Mouse (Mus musculus) liver, embryonic 18 days (tissue): ENCODE results near the gene Zfp688. TPM values are rescaled to one million over a fixed set of nuclear protein-coding genes. Genes with fewer than 3 reads are reported as not detected.

Source experiments
- polyA plus RNA-seq: library from polyadenylated mRNA; depleted of rRNA; stranded (reverse); fragments of >200 nt; gene quantifications from 2 replicates; pipeline ENCODE4 v1.2.3, GENCODE M21; 2012; rRNA removed

Gene Zfp688
- polyA plus RNA-seq, result 5.6 and 5.8 TPM in 2 replicates

DNA sequence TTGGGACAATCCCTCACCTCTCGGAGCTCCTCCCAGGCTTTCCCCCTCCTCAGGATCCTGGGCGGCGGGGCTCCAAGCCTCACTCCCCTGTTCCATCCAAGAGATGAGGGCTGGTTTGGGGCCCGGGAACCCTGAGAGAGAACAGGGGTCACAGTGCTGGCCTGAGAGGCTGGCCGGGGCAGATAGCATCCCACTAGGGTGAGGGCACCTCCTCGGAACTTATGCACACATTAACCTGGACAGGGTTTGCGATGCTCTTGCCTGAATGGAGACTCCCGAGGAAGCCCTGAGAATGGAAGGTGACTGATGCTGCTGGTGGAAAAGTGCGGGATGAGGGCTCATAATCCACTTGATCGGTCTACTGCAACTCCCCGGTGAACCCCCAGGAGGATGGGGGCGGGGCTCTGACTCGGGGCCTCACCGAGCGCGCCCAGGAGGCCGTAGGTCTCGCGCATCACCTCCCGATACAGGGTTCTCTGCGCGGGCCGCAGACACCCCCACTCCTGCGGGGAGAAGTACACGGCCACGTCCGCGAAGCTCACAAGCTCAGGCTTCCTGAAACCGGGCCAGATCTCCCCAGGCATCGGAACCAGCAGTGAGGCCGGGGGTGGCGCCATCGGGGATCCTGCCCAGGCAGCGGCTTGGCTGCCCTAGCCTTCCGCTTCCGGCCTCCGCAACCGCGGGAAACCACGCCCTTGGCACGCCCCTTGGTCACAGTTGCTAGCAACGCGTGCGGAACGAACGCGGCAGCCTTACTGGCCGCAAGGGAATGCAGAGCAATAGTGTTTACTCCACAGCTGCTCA is at the start of gene Zfp688:
Gene Zfp688 (minus strand): TSS at position 681 of the 804 bp plus-strand sequence.

DNA sequence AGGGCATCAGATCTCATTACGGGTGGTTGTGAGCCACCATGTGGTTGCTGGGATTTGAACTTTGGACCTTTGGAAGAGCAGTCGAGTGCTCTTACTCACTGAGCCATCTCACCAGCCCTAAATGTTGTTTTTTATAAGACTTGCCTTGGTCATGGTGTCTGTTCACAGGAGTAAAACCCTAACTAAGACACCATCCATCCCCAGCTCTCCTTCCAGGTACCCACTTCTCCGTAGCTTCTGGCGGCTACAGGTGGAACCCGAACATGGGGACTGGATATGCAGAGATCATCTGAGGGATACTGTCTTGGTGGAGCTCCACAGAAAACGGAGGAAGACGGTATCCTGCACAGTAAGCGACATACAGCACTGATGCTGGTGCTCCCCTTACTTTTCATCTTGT is 37.4 kb upstream of the Zfp688 start, which contains the start of gene Prr14:
Gene Prr14 (plus strand): TSS at position 301 of the 400 bp plus-strand sequence.

DNA sequence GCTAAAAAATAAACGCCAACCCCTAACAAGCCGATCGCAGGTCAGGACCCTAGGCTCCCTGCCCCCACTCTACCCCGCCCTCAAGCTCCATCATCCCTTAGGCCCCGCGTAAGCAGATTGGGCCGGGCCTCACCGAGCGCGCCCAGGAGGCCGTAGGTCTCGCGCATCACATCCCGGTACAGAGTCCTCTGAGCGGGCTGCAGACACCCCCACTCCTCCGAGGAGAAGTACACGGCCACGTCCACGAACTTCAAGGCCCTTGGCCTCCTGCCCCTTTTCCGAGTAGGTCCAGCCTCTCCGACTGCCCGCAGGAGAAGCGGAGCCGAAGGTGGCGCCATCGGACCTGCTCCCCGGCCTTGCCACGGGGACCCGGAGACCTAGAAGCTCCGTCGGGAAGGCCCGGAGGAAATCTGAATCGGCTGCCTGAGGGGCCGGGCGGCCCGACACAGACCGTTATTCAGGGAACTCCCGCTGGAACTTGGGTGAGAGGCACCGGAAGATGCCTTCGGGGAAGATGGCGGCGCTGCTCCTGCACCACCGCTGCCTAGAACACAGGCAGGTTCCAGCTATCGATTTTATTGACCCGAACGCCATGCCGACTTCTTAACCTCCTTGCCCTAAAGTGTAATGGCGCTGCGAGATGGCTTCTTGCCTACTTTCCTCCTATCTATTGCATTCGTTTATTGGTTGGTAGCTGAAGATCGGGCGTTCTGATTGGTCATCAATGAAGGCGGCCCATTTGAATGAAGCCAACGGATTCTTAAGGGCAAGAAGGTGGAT is 26.8 kb upstream of the Zfp688 start, which contains the start of gene Zfp689:
Gene Zfp689 (minus strand): TSS at position 638 of the 780 bp plus-strand sequence.

DNA sequence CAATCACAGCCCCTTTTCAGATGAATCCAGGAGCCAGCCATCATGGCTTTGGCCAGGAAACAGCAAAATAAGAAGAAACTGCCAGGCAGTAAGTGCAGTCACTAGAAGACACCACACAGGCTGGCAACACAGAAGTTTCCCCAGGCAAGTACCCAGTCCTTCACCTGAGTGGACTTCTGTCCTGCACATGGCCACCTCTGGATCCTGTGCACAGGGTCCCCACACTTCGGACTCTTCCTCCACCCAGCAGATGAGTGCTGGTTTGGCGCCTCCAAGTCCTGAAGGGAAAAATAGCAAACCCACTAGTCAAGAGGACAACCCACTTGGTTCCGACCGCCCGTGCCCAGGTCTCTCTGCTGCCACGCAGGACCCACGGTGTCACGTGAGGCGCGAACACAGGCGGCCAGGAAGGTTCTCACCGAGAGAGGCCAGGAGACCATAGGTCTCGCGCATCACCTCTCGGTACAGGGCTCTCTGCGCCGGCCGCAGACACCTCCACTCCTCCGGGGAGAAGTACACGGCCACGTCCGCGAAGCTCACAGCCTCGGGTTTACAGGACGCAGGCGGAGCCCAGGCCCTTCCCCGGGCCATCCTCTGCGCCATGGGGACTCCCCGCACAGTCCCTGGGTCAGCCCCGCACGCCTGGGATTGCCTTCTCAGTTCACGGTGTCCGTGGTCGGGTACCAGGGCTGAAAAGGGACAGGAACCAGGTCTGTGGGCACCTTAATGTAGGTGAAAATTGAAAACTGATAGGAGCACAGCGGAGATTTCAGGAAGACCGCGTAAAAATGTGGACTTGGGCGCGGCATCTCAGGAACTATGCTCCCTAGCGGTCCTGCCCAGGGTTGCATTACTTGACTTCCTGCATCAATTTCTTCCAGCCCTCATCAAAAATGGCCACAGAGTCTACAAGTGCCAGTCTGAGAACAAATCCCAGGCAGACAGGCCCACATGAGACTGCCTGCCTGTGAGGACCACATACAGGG is 15.6 kb downstream of the Zfp688 start, which contains the start of gene Zfp764:
Gene Zfp764 (minus strand): TSS at position 821 of the 986 bp plus-strand sequence.

DNA sequence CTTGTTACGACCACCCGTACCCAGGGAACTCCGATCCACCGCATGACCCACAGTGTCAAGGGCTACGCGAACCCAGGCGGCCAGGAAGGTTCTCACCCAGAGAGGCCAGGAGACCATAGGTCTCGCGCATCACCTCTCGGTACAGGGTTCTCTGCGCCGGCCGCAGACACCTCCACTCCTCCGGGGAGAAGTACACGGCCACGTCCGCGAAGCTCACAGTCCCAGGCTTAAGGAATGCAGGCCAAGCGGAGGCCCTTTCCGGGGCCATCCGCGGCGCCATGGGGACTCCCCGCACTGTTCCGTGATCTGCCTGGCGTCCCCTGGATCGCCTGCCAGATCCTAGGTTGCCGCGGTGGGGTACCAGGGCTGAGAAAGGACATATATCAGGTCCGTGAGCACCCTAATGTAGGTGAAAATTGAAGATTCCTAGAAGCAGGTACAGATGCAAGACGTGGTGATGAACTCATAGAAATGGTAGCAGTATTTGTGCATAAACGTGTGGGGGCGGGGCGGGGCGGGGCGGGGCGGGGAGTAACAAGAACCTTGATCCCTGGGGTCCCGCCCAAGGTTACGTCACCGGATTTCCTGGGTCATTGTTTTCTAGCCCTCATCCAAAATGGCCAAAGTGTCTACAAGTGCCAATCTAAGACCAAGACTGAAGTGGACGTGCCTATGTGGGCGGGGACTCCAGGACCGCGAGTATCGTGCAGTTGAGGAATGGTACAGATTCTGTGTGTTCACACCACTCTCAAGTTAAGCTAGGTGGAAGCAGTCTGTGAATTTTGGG is 28.5 kb downstream of the Zfp688 start, which contains the start of gene E430018J23Rik:
Gene E430018J23Rik (minus strand): TSS at position 473 of the 787 bp plus-strand sequence.

DNA sequence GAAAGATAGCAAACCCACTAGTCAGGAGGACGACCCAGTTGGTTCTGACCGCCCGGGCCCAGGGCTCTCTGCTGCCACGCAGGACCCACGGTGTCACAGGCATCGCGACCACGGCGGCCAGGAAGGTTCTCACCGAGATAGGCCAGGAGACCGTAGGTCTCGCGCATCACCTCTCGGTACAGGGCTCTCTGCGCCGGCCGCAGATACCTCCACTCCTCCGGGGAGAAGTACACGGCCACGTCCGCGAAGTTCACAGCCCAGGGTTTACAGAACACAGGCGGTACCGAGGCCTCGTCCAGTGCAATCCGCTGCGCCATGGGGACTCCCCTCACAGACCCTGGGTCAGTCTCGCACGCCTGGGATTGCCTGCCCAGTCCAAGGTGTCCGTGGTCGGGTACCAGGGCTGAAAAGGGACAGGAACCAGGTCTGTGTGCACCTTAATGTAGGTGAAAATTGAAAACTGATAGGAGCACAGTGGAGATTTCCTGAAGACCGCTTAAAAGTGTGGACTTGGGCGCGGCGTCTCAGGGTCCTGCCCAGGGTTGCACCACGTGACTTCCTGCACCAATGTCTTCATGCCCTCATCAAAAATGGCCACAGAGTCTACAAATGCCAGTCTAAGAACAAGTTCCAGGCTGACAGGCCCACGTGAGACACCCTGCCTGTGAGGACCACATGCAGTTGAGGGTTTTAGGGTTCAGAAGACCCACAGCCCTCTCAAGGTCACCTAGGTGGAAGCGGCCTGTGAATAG is 35.1 kb downstream of the Zfp688 start, which contains the start of gene 9130019O22Rik:
Gene 9130019O22Rik (minus strand): TSS at position 526 of the 752 bp plus-strand sequence.

DNA sequence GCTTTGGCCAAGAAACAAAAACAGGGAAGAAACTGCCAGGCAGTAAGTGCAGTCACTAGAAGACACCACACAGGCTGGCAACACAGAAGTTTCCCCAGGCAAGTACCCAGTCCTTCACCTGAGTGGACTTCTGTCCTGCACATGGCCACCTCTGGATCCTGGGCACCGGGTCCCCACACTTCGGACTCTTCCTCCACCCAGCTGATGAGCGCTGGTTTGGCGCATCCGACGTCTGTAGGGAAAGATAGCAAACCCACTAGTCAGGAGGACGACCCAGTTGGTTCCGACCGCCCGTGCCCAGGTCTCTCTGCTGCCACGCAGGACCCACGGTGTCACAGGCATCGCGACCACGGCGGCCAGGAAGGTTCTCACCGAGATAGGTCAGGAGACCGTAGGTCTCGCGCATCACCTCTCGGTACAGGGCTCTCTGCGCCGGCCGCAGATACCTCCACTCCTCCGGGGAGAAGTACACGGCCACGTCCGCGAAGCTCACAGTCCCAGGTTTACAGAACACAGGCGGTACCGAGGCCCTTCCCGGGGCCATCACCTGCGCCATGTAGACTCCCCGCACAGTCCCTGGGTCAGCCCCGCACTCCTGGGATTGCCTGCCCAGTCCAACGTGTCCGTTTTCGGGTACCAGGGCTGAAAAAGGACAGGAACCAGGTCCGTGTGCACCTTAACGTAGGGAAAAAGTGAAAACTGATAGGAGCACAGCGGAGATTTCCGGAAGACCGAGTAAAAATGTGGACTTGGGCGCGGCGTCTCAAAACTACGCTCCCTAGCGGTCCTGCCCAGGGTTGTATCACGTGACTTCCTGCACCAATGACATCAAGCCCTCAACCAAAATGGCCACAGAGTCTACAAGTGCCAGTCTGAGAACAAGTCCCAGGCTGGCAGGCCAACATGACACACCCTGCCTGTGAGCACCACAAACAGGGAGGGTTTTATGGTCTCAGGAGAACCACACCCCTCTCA is 46.3 kb downstream of the Zfp688 start, which contains the start of gene Zfp747:
Gene Zfp747 (minus strand): TSS at position 780 of the 975 bp plus-strand sequence.

Other genes with a start within 250 kb of the Zfp688 start
- gene Cd2bp2, start 226.0 kb downstream of the Zfp688 start, polyA plus RNA-seq, result 20.8 and 22.2 TPM in 2 replicates
- 11.9 and 12.6 TPM in 2 replicates for gene Tbc1d10b, start 213.6 kb downstream of the Zfp688 start, polyA plus RNA-seq
- gene Mylpf, start 213.2 kb downstream of the Zfp688 start, polyA plus RNA-seq, result 8.3 and 12.1 TPM in 2 replicates
- 2.8 and 2.9 TPM in 2 replicates for gene Zfp553, start 189.0 kb downstream of the Zfp688 start, polyA plus RNA-seq
- 21.1 and 21.7 TPM in 2 replicates for gene Sept1, start 188.9 kb downstream of the Zfp688 start, polyA plus RNA-seq
- 20.6 and 24.9 TPM in 2 replicates for gene Zfp771, start 177.8 kb downstream of the Zfp688 start, polyA plus RNA-seq
- 52.9 and 73.0 TPM in 2 replicates for gene Dctpp1, start 161.4 kb downstream of the Zfp688 start, polyA plus RNA-seq
- 153 and 165 TPM in 2 replicates for gene Sephs2, start 148.0 kb downstream of the Zfp688 start, polyA plus RNA-seq
- 9.1 and 10.0 TPM in 2 replicates for gene Itgal, start 125.8 kb downstream of the Zfp688 start, polyA plus RNA-seq
- gene Zfp768, start 76.5 kb downstream of the Zfp688 start, polyA plus RNA-seq, result 8.5 and 9.3 TPM in 2 replicates
- gene Zfp747, start 46.0 kb downstream of the Zfp688 start, polyA plus RNA-seq, result 2.2 and 2.4 TPM in 2 replicates
- 1.00 and 1.1 TPM in 2 replicates for gene 9130019O22Rik, start 34.9 kb downstream of the Zfp688 start, polyA plus RNA-seq
- 2.7 TPM in 2 replicates for gene E430018J23Rik, start 28.4 kb downstream of the Zfp688 start, polyA plus RNA-seq
- gene Zfp764, start 15.2 kb downstream of the Zfp688 start, polyA plus RNA-seq, result 1.7 and 1.8 TPM in 2 replicates
- 1.3 and 1.5 TPM in 2 replicates for gene Zfp689, start 27.1 kb upstream of the Zfp688 start, polyA plus RNA-seq
- 20.0 and 23.0 TPM in 2 replicates for gene Prr14, start 37.5 kb upstream of the Zfp688 start, polyA plus RNA-seq
- gene Fbrs, start 57.1 kb upstream of the Zfp688 start, polyA plus RNA-seq, result 6.4 and 7.1 TPM in 2 replicates
- 2.5 and 2.8 TPM in 2 replicates for gene Srcap, start 89.9 kb upstream of the Zfp688 start, polyA plus RNA-seq
- 3.5 and 5.2 TPM in 2 replicates for gene Gm42715, start 97.5 kb upstream of the Zfp688 start, polyA plus RNA-seq
- gene Tmem265, start 139.3 kb upstream of the Zfp688 start, polyA plus RNA-seq, result 0.68 and 0.78 TPM in 2 replicates
- 28.4 and 35.4 TPM in 2 replicates for gene Phkg2, start 151.3 kb upstream of the Zfp688 start, polyA plus RNA-seq
- 3.1 and 4.4 TPM in 2 replicates for gene Ccdc189, start 166.5 kb upstream of the Zfp688 start, polyA plus RNA-seq
- 12.6 and 15.5 TPM in 2 replicates for gene Rnf40, start 166.7 kb upstream of the Zfp688 start, polyA plus RNA-seq
- 3.4 and 4.5 TPM in 2 replicates for gene Zfp629, start 193.7 kb upstream of the Zfp688 start, polyA plus RNA-seq